ENCODE assay signal across 10 mouse cellular contexts in genomic region chr3:111633586-111633985, GRCm38 (mm10).
"Had no signal": no experiment of that assay in that cellular context is flagged by ENCODE, and none has a peak within 500 bp of the region (broad histone marks: within the 10 kb centered on the region; RNA-seq: fewer than 3 reads in every experiment).

No protein-coding gene starts in this region.

- H3K4me2 ChIP-seq: kidney, embryonic 15.5 days; limb, embryonic 15.5 days; liver, embryonic 12.5 days; neural tube, embryonic 15.5 days had no signal

- H3K4me3 ChIP-seq: kidney, embryonic 15.5 days; limb, embryonic 15.5 days; liver, embryonic 12.5 days; myocyte; neural tube, embryonic 15.5 days had no signal

- H3K4me1 ChIP-seq: kidney, embryonic 15.5 days; limb, embryonic 15.5 days; liver, embryonic 12.5 days; neural tube, embryonic 15.5 days had no signal

- H3K9me3 ChIP-seq: kidney, embryonic 15.5 days; limb, embryonic 15.5 days; liver, embryonic 12.5 days; neural tube, embryonic 15.5 days had no signal

- ATAC-seq: intestine, embryonic 16.5 days; liver, embryonic 12.5 days had no signal

- DNase-seq: kidney, adult 2 months; kidney, postnatal 14 days; right cerebral cortex, adult 18-20 months; right cerebral cortex, postnatal 25 days had no signal

- H3K27me3 ChIP-seq: kidney, embryonic 15.5 days; limb, embryonic 15.5 days; liver, embryonic 12.5 days; neural tube, embryonic 15.5 days had no signal

- H3K27ac ChIP-seq: kidney, embryonic 15.5 days; limb, embryonic 15.5 days; liver, embryonic 12.5 days; neural tube, embryonic 15.5 days had no signal

- H3K9ac ChIP-seq: kidney, embryonic 15.5 days; limb, embryonic 15.5 days; liver, embryonic 12.5 days; neural tube, embryonic 15.5 days had no signal

- H3K36me3 ChIP-seq: kidney, embryonic 15.5 days; limb, embryonic 15.5 days; liver, embryonic 12.5 days; neural tube, embryonic 15.5 days had no signal
